Mouse (Mus musculus) midbrain, embryonic 13.5 days (tissue): ENCODE data around the gene Gstt4. TPM values are rescaled to one million over a fixed set of nuclear protein-coding genes. Genes with fewer than 3 reads are reported as not detected.
"Not testable (repeated sequence)": the region's sequence is repeated elsewhere in the genome, so short reads cannot be mapped to it uniquely, and the experiment has no call there.

ENCODE experiments used
- ATAC-seq: fragments of 200-750 bp; cut with Nextera tagmentation; 2 replicates; pipeline ENCODE4 v1.8.0; 2017; ENCODE audit warnings: mild to moderate bottlenecking, moderate TSS enrichment, moderate library complexity
- H3K27ac ChIP-seq: fragments of 300-500 bp; sonication (generic); 2 replicates; pipeline ENCODE4 v1.5.1; 2015; ENCODE audit warnings: inconsistent platforms, mild to moderate bottlenecking, moderate library complexity
- H3K27me3 ChIP-seq: fragments of 300-500 bp; sonication (generic); 2 replicates; pipeline ENCODE4 v1.6.1; 2015; ENCODE audit warnings: mild to moderate bottlenecking, inconsistent platforms
- H3K36me3 ChIP-seq: fragments of 300-500 bp; sonication (generic); 2 replicates; pipeline ENCODE4 v1.6.1; 2015; ENCODE audit warnings: mild to moderate bottlenecking, inconsistent platforms
- H3K4me1 ChIP-seq: fragments of 300-500 bp; sonication (generic); replicated peaks from 2 replicates; pipeline ENCODE4 v1.6.1; 2015; ENCODE audit warnings: inconsistent platforms
- H3K4me2 ChIP-seq: fragments of 300-500 bp; sonication (generic); replicated peaks from 2 replicates; pipeline ENCODE4 v1.6.1; 2015; ENCODE audit warnings: moderate library complexity, mild to moderate bottlenecking, inconsistent platforms
- H3K4me3 ChIP-seq: fragments of 300-500 bp; sonication (generic); replicated peaks from 2 replicates; pipeline ENCODE4 v1.5.1; 2015; ENCODE audit warnings: mild to moderate bottlenecking, inconsistent platforms
- H3K9ac ChIP-seq: fragments of 300-500 bp; sonication (generic); replicated peaks from 2 replicates; pipeline ENCODE4 v1.6.1; 2015; ENCODE audit warnings: mild to moderate bottlenecking, inconsistent platforms
- H3K9me3 ChIP-seq: fragments of 300-500 bp; sonication (generic); 2 replicates; pipeline ENCODE4 v1.6.1; 2016; ENCODE audit warnings: mild to moderate bottlenecking, inconsistent platforms
- WGBS: fragments of 180-500 bp; shearing (Covaris S2); methylation state at CpG from one replicate; pipeline ENCODE4 v1.1.7; 2015; 5-methylcytosine and 5-hydroxymethylcytosine counted together
- polyA plus RNA-seq: library from polyadenylated mRNA; unstranded; fragments of >200 nt; fragmentation: Nextera tagmentation; extraction: Ambion mirVana; gene quantifications from 2 replicates; pipeline ENCODE4 v1.2.1, GENCODE M21; 2015

The Gstt4 gene
- polyA plus RNA-seq, 1 experiment from 2014 or later, result not detected

DNA sequence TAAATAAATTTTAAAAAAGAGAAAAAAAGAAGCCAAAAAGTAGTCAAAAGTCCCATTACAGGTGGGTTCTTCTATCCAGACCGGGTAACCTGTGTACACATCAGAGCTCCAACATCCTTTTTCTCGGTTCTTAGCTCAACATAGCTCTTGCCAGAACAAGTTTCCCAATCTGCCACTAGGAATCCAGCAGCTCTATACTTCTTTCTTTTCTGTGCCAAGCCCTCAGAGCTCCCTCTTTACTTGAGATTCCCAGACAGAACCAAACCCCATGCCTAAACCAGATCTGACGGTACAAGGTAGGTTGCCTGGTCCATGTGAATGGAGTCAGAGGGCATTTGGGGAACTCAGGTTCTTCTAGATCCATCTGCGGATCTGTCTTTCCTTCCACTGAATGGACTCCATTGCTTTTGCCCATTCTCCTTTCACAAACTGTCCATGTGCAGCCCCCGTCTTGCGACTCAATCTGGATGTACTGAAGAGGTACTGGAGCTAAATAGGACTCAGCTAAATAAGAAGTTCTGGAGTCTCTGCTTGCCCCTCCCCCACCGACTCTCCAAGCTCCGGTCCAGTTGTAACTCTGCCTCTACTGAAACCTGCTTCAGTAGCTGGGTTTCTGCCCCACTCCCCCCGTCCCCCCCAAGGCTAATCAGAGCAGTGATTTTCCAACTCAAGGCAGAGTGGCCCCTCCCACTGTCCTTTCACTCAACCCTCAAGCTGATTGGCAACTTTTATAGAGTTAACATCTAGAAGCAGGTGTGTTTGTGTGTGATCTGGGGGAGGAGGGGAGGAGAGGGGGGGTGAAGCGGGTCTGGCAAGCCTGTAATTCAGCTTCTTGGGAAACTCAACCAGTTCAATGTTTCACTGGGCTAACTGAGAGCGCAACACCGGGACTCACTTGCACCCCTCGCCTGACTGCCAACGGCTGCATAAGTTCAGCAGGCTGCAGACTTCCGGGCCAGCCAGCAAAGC is 42.9 kb downstream of the Gstt4 start:
- Histone ChIP-seq H3K4me2 (no peak overlapping the region), H3K9ac (no peak overlapping the region), H3K27ac (no peak overlapping the region), H3K27me3 (peaks cover 64% of the 10 kb centered on the region), H3K4me3 (no peak overlapping the region), H3K36me3 (no peaks in the 10 kb centered on the region), H3K9me3 (no peaks in the 10 kb centered on the region), H3K4me1 (peaks cover 11% of the 10 kb centered on the region)
- no peak for ATAC-seq
- 42% methylated on average over 15 of the region's 15 CpGs for WGBS

DNA sequence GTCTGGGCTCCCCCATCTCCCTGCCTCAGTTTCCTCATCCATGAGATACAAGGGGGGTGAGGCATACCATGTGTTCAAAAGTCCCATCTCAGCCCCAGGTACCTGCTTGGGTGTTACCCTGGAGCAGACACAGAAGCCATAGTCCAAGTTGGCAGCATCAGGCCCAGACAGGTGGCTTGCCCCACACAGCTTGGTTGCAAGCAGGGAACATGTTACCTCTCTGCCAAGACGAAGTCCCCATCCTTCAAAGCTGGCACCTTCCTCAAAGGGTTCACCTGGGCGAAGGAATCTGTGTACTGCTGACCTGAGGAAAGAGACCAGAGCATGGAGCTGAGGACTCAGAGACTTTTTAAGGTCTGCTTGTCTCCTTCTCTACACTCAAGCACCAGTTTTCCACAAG is 44.5 kb downstream of the Gstt4 start:
- Histone ChIP-seq H3K9ac (no peak overlapping the region), H3K4me3 (no peak overlapping the region), H3K9me3 (no peaks in the 10 kb centered on the region), H3K4me2 (no peak overlapping the region), H3K27me3 (peaks cover 65% of the 10 kb centered on the region), H3K4me1 (peaks cover 11% of the 10 kb centered on the region), H3K36me3 (no peaks in the 10 kb centered on the region), H3K27ac (no peak overlapping the region)
- WGBS, result 71% methylated on average over 2 of the region's 2 CpGs
- ATAC-seq, result no peak

DNA sequence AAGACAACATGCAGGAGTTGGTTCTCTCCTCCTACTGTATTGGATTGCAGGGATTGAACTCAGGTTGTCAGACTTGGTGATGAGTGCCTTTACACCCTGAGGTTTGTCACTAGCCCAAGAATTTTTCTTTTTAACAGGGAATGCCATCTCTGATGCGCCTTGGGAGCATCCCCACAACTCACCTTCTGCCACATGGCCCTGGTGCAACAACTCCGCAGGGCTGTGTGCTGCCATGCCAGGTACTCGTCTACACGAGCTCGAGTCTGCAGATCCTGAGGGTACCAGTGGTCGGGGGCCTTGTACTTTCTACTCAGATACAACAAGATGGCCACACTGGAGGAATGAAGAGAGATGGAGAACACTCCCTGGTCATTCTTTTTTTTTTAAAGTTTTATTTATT is 45.8 kb downstream of the Gstt4 start:
- Histone ChIP-seq H3K4me3 (no peak overlapping the region), H3K27ac (no peak overlapping the region), H3K36me3 (no peaks in the 10 kb centered on the region), H3K9me3 (no peaks in the 10 kb centered on the region), H3K4me2 (no peak overlapping the region), H3K27me3 (peaks cover 53% of the 10 kb centered on the region), H3K9ac (no peak overlapping the region), H3K4me1 (peaks cover 20% of the 10 kb centered on the region)
- no peak for ATAC-seq
- 85% methylated on average over 6 of the region's 6 CpGs for WGBS

DNA sequence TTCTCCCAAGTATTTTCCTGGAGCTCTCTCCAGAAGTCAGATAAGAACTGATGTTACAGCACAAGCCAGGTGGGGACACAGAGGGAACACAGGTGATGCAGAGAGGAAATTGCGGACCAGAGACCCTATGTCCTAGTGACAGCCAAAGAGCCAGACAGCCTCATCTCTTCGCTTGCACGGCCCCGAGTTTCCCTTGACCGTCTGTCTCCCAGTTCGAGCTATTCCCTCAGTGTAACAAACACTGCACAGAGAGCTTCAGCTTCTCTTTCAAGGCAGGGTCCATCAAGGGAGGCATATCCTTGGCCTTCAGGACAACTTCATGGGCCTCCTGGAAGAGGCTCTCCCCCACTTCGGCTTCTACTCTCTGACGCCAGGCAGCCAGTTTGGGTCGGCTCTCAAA is 47.8 kb downstream of the Gstt4 start:
- Histone ChIP-seq H3K9ac (no peak overlapping the region), H3K27me3 (peaks cover 33% of the 10 kb centered on the region), H3K27ac (no peak overlapping the region), H3K4me1 (peaks cover 9% of the 10 kb centered on the region), H3K36me3 (no peaks in the 10 kb centered on the region), H3K9me3 (no peaks in the 10 kb centered on the region), H3K4me3 (no peak overlapping the region), H3K4me2 (no peak overlapping the region)
- ATAC-seq, result no peak
- 90% methylated on average over 9 of the region's 9 CpGs for WGBS

DNA sequence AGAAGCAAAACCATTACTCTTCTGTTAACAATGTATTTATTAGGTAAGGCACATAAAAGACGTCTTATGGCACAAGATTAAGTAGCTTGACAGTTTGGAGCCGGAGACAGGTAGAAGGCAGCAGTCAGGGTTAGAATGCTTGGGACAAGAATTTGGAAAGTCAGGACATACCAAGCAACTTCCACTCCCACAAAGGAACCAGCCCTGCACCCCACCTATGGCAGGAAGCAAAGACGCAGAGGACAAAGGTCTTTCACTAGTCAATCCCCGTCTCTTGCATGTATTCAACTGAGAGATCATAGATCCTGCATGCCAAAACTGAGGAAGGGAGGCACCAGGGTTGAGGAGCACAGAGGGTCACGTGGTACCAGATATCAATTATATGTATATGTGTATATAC is 48.2 kb downstream of the Gstt4 start:
- Histone ChIP-seq H3K36me3 (no peaks in the 10 kb centered on the region), H3K9ac (no peak overlapping the region), H3K4me2 (no peak overlapping the region), H3K4me3 (no peak overlapping the region), H3K27me3 (peaks cover 28% of the 10 kb centered on the region), H3K27ac (no peak overlapping the region), H3K4me1 (peaks cover 9% of the 10 kb centered on the region), H3K9me3 (no peaks in the 10 kb centered on the region)
- 93% methylated on average over 5 of the region's 5 CpGs for WGBS
- ATAC-seq, result no peak

DNA sequence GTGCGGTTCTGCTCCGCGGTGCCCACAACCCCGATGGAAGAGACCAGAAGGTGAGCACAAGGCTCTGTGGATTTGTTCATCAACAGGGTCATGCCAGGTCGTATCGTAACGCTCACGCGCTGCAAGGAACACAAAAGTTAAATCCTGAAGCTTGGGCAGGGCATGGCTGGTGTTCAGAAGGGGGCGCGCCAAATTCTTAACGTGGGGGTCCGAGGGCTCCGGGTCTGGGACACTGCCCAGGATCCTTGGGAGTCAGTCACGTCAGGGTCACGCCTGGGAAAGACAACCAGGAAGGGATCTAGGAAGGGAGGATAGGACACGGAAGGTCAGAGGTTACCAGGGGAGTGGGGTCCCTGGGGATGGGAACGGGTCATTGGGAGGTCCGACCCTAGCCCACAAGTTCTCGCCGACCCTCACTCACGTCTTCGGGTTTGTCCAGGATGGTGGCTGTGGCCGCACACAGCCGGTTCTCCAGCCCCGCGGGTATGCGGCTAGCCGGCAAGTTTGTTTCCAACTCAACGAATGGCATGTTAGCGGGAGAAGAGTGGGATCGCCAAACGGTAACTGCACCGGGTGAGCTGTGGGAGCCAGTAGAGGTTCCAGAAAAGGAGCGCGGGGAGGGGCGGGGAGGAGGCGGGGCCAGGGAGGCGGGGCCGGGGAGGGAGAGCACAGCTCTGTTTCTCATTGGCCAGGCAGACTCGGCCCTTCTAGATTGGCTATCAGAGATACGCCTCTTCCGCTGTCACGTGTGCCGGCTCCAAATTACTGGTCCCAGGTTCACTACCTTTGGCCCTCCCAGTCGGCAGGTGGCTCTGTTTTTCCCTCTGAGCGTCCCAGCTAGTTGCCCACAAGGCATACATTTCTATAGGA is 49.3 kb downstream of the Gstt4 start, which contains the start of gene Ddt:
Ddt (minus strand) TSS at position 620 of the 870 bp plus-strand sequence.
- no peak within 1 kb of the TSS for H3K27ac ChIP-seq
- H3K27me3 ChIP-seq, result peaks cover 19% of the 10 kb centered on the region
- under 1% methylated on average over 47 of the region's 47 CpGs for WGBS
- H3K4me1 ChIP-seq, result peaks cover 9% of the 10 kb centered on the region
- peak; percentile 96 for ATAC-seq
- H3K9ac ChIP-seq, result peak within 1 kb of the TSS; percentile 77
- peak within 1 kb of the TSS; percentile 92 for H3K4me2 ChIP-seq
- no peaks in the 10 kb centered on the region for H3K9me3 ChIP-seq
- peak within 1 kb of the TSS; percentile 68 for H3K4me3 ChIP-seq
- H3K36me3 ChIP-seq, result no peaks in the 10 kb centered on the region

GRCm38 (mm10) chr10:75767756-75768155 is 54.6 kb downstream of the Gstt4 start:
- not testable (repeated sequence) for H3K9ac ChIP-seq, H3K36me3 ChIP-seq, H3K9me3 ChIP-seq, H3K4me3 ChIP-seq, ATAC-seq, H3K27ac ChIP-seq, H3K4me2 ChIP-seq, H3K27me3 ChIP-seq
- 30% methylated on average over 5 of the region's 5 CpGs for WGBS
- peaks cover 18% of the 10 kb centered on the region for H3K4me1 ChIP-seq

DNA sequence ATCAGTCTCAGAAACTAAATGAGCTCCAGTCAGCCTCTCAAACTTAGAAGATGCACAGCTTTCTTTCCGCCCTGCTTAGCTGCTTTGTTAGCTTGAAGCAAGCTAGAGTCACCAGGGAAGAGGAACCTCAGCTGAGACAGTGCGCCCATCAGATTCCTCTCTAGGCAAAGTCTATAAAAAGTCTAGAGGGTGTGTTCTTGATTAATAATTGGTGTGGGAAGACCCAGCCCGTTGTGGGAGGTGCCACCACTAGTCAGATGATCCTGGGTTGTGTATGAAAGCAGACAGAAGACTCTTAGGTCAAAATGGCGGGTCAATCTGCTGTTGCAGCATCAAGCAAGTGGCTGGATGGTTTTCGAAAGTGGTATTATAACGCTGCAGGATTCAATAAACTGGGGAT is 55.5 kb downstream of the Gstt4 start:
- Histone ChIP-seq H3K36me3 (no peaks in the 10 kb centered on the region), H3K4me1 (peaks cover 15% of the 10 kb centered on the region), H3K9ac (no peak overlapping the region), H3K4me2 (no peak overlapping the region), H3K9me3 (no peaks in the 10 kb centered on the region), H3K27me3 (no peaks in the 10 kb centered on the region), H3K27ac (no peak overlapping the region), H3K4me3 (no peak overlapping the region)
- WGBS, result 85% methylated on average over 6 of the region's 6 CpGs
- ATAC-seq, result no peak

Other genes starting within 250 kb of the Gstt4 start
- gene Ggt5, start 233.2 kb downstream of the Gstt4 start, polyA plus RNA-seq, result 1.9 and 2.4 TPM in 2 replicates
- gene Susd2, start 178.5 kb downstream of the Gstt4 start, polyA plus RNA-seq, result 2.0 and 2.3 TPM in 2 replicates
- gene Cabin1, start 58.2 kb downstream of the Gstt4 start, polyA plus RNA-seq, result 36.0 and 39.7 TPM in 2 replicates
- gene Ddt, start 49.1 kb downstream of the Gstt4 start, polyA plus RNA-seq, result 83.7 and 87.8 TPM in 2 replicates
- not detected in 2 replicates for gene Gm20441, start 41.6 kb downstream of the Gstt4 start, polyA plus RNA-seq
- gene Gstt3, start 41.1 kb downstream of the Gstt4 start, polyA plus RNA-seq, result 0.30 and 0.61 TPM in 2 replicates
- gene Gstt1, start 24.0 kb downstream of the Gstt4 start, polyA plus RNA-seq, result 4.8 and 5.5 TPM in 2 replicates
- gene Gstt2, start 14.9 kb upstream of the Gstt4 start, polyA plus RNA-seq, result 5.8 and 5.9 TPM in 2 replicates
- gene Mif, start 37.7 kb upstream of the Gstt4 start, polyA plus RNA-seq, result 1,337 and 1,364 TPM in 2 replicates
- 1.9 and 2.1 TPM in 2 replicates for gene Derl3, start 70.9 kb upstream of the Gstt4 start, polyA plus RNA-seq
- 323 and 327 TPM in 2 replicates for gene Smarcb1, start 99.1 kb upstream of the Gstt4 start, polyA plus RNA-seq
- 15.1 and 17.1 TPM in 2 replicates for gene Chchd10, start 110.6 kb upstream of the Gstt4 start, polyA plus RNA-seq
- 22.7 and 29.5 TPM in 2 replicates for gene Mmp11, start 114.0 kb upstream of the Gstt4 start, polyA plus RNA-seq
- gene Gm867, start 118.1 kb upstream of the Gstt4 start, polyA plus RNA-seq, result 0.35 TPM in 1 of 2 replicates, not detected in the other
- gene Vpreb3, start 120.5 kb upstream of the Gstt4 start, polyA plus RNA-seq, result 0.58 and 0.73 TPM in 2 replicates
- 0.07 TPM in 1 of 2 replicates, not detected in the other for gene Gm5134, start 132.0 kb upstream of the Gstt4 start, polyA plus RNA-seq
- gene Zfp280b, start 210.1 kb upstream of the Gstt4 start, polyA plus RNA-seq, result 14.1 and 14.9 TPM in 2 replicates